Mouse (Mus musculus) neural tube, embryonic 14.5 days (tissue): ENCODE results near the gene Grid1. TPM values are rescaled to one million over a fixed set of nuclear protein-coding genes. Genes with fewer than 3 reads are reported as not detected.

Source experiments
- ATAC-seq: fragments of 200-750 bp; cut with Nextera tagmentation; 2 replicates; pipeline ENCODE4 v1.8.0; 2017; ENCODE audit warnings: low read depth, mild to moderate bottlenecking, moderate TSS enrichment, moderate library complexity
- H3K27ac ChIP-seq: fragments of 300-500 bp; sonication (generic); 2 replicates; pipeline ENCODE4 v1.5.1; 2014; ENCODE audit warnings: low read depth, mild to moderate bottlenecking, control low read depth, low read length, moderate library complexity, mixed read lengths
- H3K27me3 ChIP-seq: fragments of 300-500 bp; sonication (generic); 2 replicates; pipeline ENCODE4 v1.6.1; 2014; ENCODE audit warnings: low read length; ENCODE audit not compliant: control insufficient read depth, insufficient read depth
- H3K36me3 ChIP-seq: fragments of 300-500 bp; sonication (generic); 2 replicates; pipeline ENCODE4 v1.6.1; 2014; ENCODE audit warnings: low read length, mixed read lengths; ENCODE audit not compliant: control insufficient read depth, insufficient read depth
- H3K4me1 ChIP-seq: fragments of 300-500 bp; sonication (generic); 2 replicates; pipeline ENCODE4 v1.6.1; 2014; ENCODE audit warnings: low read length; ENCODE audit not compliant: control insufficient read depth, insufficient read depth
- H3K4me2 ChIP-seq: fragments of 300-500 bp; sonication (generic); 2 replicates; pipeline ENCODE4 v1.6.1; 2014; ENCODE audit warnings: mild to moderate bottlenecking, low read depth, low read length, control low read depth
- H3K4me3 ChIP-seq: fragments of 300-500 bp; sonication (generic); 2 replicates; pipeline ENCODE4 v1.5.1; 2014; ENCODE audit warnings: low read depth, low read length, control low read depth, mixed read lengths
- H3K9ac ChIP-seq: fragments of 300-500 bp; sonication (generic); replicated peaks from 2 replicates; pipeline ENCODE4 v1.6.1; 2014; ENCODE audit warnings: low read depth, mild to moderate bottlenecking, control low read depth, low read length, mixed read lengths
- H3K9me3 ChIP-seq: fragments of 300-500 bp; sonication (generic); 2 replicates; pipeline ENCODE4 v1.6.1; 2016; ENCODE audit warnings: low read length; ENCODE audit not compliant: control insufficient read depth
- WGBS: fragments of 180-500 bp; shearing (Covaris S2); extraction: QIAGEN DNeasy Blood & Tissue Kit; methylation state at CpG from one replicate; pipeline ENCODE4 v1.1.7; 2014; 5-methylcytosine and 5-hydroxymethylcytosine counted together
- polyA plus RNA-seq: library from polyadenylated mRNA; unstranded; fragments of >200 nt; fragmentation: Nextera tagmentation; extraction: Ambion mirVana; gene quantifications from 2 replicates; pipeline ENCODE4 v1.2.1, GENCODE M21; 2014

The Grid1 gene
- polyA plus RNA-seq, 1 experiment from 2014 or later: 7.9 TPM

GRCm38 (mm10) chr14:34919221-34919620 is 99.3 kb downstream of the Grid1 start:
- Histone ChIP-seq H3K27ac (no peak overlapping the region), H3K9ac (no peak overlapping the region), H3K4me3 (no peak overlapping the region), H3K4me2 (no peak overlapping the region), H3K4me1 (0 out of 2 replicates have a peak, but pooled peaks cover 5% of the 10 kb centered on the region), H3K36me3 (no peaks in the 10 kb centered on the region), H3K27me3 (no peaks in the 10 kb centered on the region), H3K9me3 (no peaks in the 10 kb centered on the region)
- no peak for ATAC-seq
- WGBS: 58% methylated on average over 6 of the region's 6 CpGs

- 51% methylated on average over 9 of the region's 9 CpGs for WGBS
- H3K36me3 ChIP-seq: no peaks in the 10 kb centered on the region
- no peak overlapping the region for H3K27ac ChIP-seq
- no peak overlapping the region for H3K9ac ChIP-seq
- H3K4me1 ChIP-seq: 0 out of 2 replicates have a peak, but pooled peaks cover 5% of the 10 kb centered on the region
- no peak overlapping the region for H3K4me2 ChIP-seq
- no peaks in the 10 kb centered on the region for H3K9me3 ChIP-seq
- H3K4me3 ChIP-seq: no peak overlapping the region
- no peaks in the 10 kb centered on the region for H3K27me3 ChIP-seq
- ATAC-seq: peak; percentile 44; the same call in 1 of the 2 replicates
Observed at GRCm38 (mm10) chr14:34921265-34921664, 101.4 kb downstream of the Grid1 start.

GRCm38 (mm10) chr14:34925021-34925420 is 105.1 kb downstream of the Grid1 start:
- ATAC-seq: no peak
- H3K9ac ChIP-seq: no peak overlapping the region
- no peak overlapping the region for H3K4me2 ChIP-seq
- no peak overlapping the region for H3K4me3 ChIP-seq
- no peaks in the 10 kb centered on the region for H3K9me3 ChIP-seq
- no peaks in the 10 kb centered on the region for H3K36me3 ChIP-seq
- 0 out of 2 replicates have a peak, but pooled peaks cover 5% of the 10 kb centered on the region for H3K4me1 ChIP-seq
- H3K27me3 ChIP-seq: no peaks in the 10 kb centered on the region
- WGBS: 78% methylated on average over 5 of the region's 5 CpGs
- H3K27ac ChIP-seq: no peak overlapping the region

- Histone ChIP-seq H3K9me3 (no peaks in the 10 kb centered on the region), H3K4me3 (no peak overlapping the region), H3K27ac (no peak overlapping the region), H3K4me2 (no peak overlapping the region), H3K27me3 (no peaks in the 10 kb centered on the region), H3K4me1 (0 out of 2 replicates have a peak, but pooled peaks cover 8% of the 10 kb centered on the region), H3K9ac (no peak overlapping the region), H3K36me3 (no peaks in the 10 kb centered on the region)
- WGBS: 79% methylated on average over 8 of the region's 8 CpGs
- ATAC-seq: no peak
Observed at GRCm38 (mm10) chr14:34930040-34930719, 110.3 kb downstream of the Grid1 start.

GRCm38 (mm10) chr14:34933197-34933596 is 113.3 kb downstream of the Grid1 start:
- Histone ChIP-seq H3K27ac (no peak overlapping the region), H3K9ac (no peak overlapping the region), H3K4me2 (no peak overlapping the region), H3K36me3 (no peaks in the 10 kb centered on the region), H3K27me3 (no peaks in the 10 kb centered on the region), H3K9me3 (no peaks in the 10 kb centered on the region), H3K4me1 (peaks cover 18% of the 10 kb centered on the region), H3K4me3 (no peak overlapping the region)
- peak; percentile 35; the same call in 1 of the 2 replicates for ATAC-seq
- WGBS: 29% methylated on average over 4 of the region's 4 CpGs

- peak; percentile 69 for ATAC-seq
- no peaks in the 10 kb centered on the region for H3K27me3 ChIP-seq
- H3K27ac ChIP-seq: peak overlapping the region; percentile 50
- H3K36me3 ChIP-seq: no peaks in the 10 kb centered on the region
- peak overlapping the region; percentile 28; the same call in 1 of the 2 replicates for H3K9ac ChIP-seq
- H3K4me2 ChIP-seq: peak overlapping the region; percentile 31; the same call in 1 of the 2 replicates
- 13% methylated on average over 13 of the region's 13 CpGs for WGBS
- H3K9me3 ChIP-seq: no peaks in the 10 kb centered on the region
- peaks cover 18% of the 10 kb centered on the region for H3K4me1 ChIP-seq
- H3K4me3 ChIP-seq: no peak overlapping the region
Observed at GRCm38 (mm10) chr14:34936192-34936770, 116.4 kb downstream of the Grid1 start.

- Histone ChIP-seq H3K27me3 (no peaks in the 10 kb centered on the region), H3K4me2 (no peak overlapping the region), H3K36me3 (no peaks in the 10 kb centered on the region), H3K4me3 (no peak overlapping the region), H3K27ac (no peak overlapping the region), H3K9ac (no peak overlapping the region), H3K9me3 (no peaks in the 10 kb centered on the region), H3K4me1 (no peaks in the 10 kb centered on the region)
- peak; percentile 23; the same call in 1 of the 2 replicates for ATAC-seq
- 81% methylated on average over 14 of the region's 14 CpGs for WGBS
Observed at GRCm38 (mm10) chr14:34944390-34944979, 124.6 kb downstream of the Grid1 start.

- Histone ChIP-seq H3K4me2 (no peak overlapping the region), H3K9ac (no peak overlapping the region), H3K27ac (no peak overlapping the region), H3K27me3 (no peaks in the 10 kb centered on the region), H3K9me3 (no peaks in the 10 kb centered on the region), H3K36me3 (no peaks in the 10 kb centered on the region), H3K4me1 (no peaks in the 10 kb centered on the region), H3K4me3 (no peak overlapping the region)
- WGBS: 91% methylated on average over 17 of the region's 17 CpGs
- ATAC-seq: peak; percentile 21; the same call in 1 of the 2 replicates
Observed at GRCm38 (mm10) chr14:34945471-34946313, 125.8 kb downstream of the Grid1 start.
